Mouse (Mus musculus) T-helper 17 cell (primary cell): Measurements from ENCODE around the gene Ston1.

Experiments
- in situ Hi-C, 2 experiments: fragments of 300-600 bp; cut with MboI, MseI; formaldehyde crosslinking; loops; 1 replicate in 1 of 2; 2 replicates in 1 of 2; pipeline ENCODE4 v1.15.1; 2025; ENCODE audit warnings: high pct_unique_total_duplicates in 2 of 2

Gene Ston1

GRCm38 (mm10) chr17:88587371-88587770 is 10.1 kb upstream of the Ston1 start:
- in situ Hi-C loops = no loop called here

DNA sequence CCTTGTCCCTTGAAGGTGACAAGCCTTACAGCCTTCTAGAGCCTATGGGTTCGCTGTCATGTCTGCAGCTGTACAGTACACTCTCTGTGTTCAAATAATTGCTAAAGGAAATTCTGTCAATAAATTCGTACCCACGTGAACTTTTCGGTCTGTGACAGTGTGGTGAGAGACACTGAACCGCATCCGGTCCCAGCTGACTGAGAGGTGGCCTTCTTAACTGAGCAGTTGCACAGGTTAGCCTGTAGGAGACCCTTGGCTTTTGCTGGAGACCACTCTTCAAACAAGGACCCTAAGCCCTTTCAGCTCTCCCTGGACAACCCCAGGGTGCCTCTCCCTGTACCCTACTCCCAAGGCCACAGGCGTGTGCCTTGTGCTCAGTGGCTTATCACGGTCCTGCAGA is 9.3 kb upstream of the Ston1 start:
- in situ Hi-C loops = no loop called here

DNA sequence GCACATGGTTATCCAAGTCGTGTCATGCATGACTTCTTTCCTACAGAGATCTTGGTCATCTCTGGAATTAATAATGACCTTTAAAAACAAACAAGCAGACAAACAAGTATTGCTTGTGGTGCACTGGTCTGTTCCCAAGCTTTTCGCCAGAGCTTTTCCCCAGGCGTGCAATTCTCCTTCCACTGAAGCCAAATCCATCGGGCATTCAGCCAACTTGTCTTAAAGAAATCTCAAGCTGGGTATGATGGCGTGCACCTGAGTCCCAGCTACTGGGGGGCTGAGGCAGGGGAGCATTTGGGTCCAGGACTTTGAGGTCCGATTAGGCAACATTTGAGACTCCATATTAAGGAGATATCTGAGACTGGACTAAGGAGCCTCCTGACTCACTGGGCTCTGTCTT is 7.2 kb upstream of the Ston1 start:
- in situ Hi-C loops = loop anchor here in 1 of 2 experiments (10.0 kb wide), 1 partner anchor 55 kb away; the partner anchor contains the start of gene Ppp1r21

GRCm38 (mm10) chr17:88595071-88595470 is 2.4 kb upstream of the Ston1 start:
- in situ Hi-C loops = loop anchor here in 1 of 2 experiments (10.0 kb wide), 1 partner anchor 60 kb away; the partner anchor contains the start of gene Ppp1r21

DNA sequence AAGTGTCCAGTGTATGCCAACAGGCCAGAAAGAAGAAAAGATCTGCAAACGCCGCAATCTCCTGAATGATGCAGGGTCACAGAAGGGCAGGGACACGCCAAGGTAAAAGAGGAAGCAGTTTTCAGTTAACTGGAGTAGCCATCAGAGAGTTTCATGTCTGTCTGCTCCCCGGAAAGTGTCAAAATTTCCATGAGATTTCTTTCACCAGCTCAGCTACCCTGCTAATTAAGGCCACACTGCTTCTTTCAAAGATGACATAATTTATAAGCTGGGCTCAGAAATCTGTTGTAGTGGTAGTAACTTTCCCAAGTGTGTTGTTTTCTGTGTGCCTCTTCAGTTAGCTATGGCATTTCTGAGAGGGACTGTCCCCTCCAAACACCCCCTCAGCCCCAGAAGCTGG is 1.4 kb upstream of the Ston1 start:
- in situ Hi-C loops = loop anchor here in 1 of 2 experiments (10.0 kb wide), 1 partner anchor 61 kb away; the partner anchor contains the start of gene Ppp1r21

- in situ Hi-C loops = loop anchor here in 1 of 2 experiments (10.0 kb wide), 1 partner anchor 62 kb away; the partner anchor contains the start of gene Ppp1r21
Observed at GRCm38 (mm10) chr17:88596544-88597221, 801 bp upstream of the Ston1 start.

GRCm38 (mm10) chr17:88598056-88598420 is 554 bp downstream of the Ston1 start:
- in situ Hi-C loops = loop anchor here in 1 of 2 experiments (10.0 kb wide), 1 partner anchor 63 kb away; the partner anchor contains the start of gene Ppp1r21

- in situ Hi-C loops = loop anchor here in 1 of 2 experiments (10.0 kb wide), 1 partner anchor 64 kb away; the partner anchor contains the start of gene Ppp1r21
Observed at GRCm38 (mm10) chr17:88598570-88599368, 1.3 kb downstream of the Ston1 start.

DNA sequence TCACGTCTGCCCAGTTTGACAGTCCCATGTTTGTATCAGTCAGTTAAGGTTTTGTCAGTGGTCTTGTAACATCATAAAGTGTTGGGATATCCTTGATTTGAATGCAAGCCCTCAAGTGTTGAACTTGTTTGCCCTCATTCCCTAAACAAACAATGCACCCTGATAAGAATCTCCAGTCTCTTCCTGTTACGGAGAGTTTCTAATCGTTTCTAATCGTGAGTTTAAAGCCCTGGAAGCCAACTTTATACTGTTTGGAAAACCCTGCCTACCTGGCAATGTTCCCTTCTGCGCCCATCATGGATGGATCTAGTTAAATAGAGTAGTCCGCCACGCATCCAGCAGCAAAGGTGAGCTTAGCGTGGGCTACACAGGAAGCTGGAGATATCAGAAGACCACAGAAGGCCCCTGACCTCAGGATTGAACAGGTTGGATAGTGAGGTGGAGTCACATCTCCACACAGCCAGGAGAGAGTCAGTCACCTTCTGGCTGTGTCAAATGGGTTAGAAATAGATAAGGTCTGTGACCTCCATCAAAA is 3.1 kb downstream of the Ston1 start:
- in situ Hi-C loops = no loop called here

DNA sequence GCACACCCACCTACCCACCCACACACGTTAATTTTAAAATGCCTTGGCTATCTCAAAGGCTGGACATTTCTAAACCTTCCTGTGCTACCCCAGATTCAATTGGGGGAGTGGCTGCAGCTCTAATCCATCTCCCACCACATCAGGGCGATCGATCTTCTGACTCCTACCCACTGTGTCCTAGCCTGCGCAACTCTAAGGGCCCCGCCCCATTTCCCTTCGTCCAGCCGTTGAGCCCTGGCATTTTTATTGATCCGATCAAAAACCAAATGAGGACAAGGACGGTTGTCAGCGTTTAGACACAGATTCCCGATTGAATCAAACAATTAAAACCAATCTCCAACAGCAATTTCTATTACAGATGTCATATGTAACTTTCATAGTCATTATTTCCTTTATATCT is 6.5 kb downstream of the Ston1 start:
- in situ Hi-C loops = no loop called here

- in situ Hi-C loops = no loop called here
Observed at GRCm38 (mm10) chr17:88606056-88606455, 8.6 kb downstream of the Ston1 start.

DNA sequence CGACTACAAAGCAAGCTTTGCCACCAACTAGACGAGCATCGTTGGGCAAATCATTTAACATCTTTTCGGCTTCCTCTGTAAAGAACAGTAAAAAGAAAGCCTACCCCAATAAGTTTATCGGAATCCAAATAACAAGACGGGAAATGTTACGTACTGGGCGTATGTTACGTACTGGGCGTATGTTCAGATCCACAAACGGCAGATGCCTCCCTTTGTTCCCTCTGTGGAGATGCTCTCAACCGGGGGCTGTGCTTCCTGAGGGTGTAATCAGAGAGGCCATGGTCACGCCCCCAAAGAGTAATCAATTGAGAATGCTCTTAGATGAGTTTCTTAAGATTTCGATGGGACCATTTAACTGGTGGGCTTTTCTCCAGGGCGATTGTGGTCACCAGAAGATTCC is 11.9 kb downstream of the Ston1 start:
- in situ Hi-C loops = no loop called here

GRCm38 (mm10) chr17:88611057-88611456 is 13.6 kb downstream of the Ston1 start:
- in situ Hi-C loops = no loop called here

GRCm38 (mm10) chr17:88613172-88613571 is 15.7 kb downstream of the Ston1 start:
- in situ Hi-C loops = no loop called here

- in situ Hi-C loops = no loop called here
Observed at GRCm38 (mm10) chr17:88613721-88614120, 16.2 kb downstream of the Ston1 start.

- in situ Hi-C loops = no loop called here
Observed at GRCm38 (mm10) chr17:88614234-88614633, 16.8 kb downstream of the Ston1 start.

DNA sequence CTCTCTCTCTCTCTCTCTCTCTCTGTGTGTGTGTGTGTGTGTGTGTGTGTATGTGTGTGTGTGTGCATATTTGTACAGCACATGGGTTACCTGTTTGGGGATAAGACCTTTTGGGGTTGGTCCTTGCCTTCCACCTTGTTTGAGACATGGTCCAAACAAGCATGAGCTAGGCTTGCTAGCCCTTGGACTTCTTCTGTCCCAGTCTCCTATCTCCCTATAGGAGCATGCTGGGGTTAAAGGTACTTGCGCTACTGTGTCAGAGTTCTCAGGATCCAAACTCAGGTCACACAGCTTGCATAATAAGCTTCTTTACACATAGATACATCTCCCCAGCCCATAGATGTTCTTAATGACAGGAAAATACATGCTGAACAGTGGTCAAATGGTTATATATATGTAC is 17.2 kb downstream of the Ston1 start:
- in situ Hi-C loops = no loop called here

DNA sequence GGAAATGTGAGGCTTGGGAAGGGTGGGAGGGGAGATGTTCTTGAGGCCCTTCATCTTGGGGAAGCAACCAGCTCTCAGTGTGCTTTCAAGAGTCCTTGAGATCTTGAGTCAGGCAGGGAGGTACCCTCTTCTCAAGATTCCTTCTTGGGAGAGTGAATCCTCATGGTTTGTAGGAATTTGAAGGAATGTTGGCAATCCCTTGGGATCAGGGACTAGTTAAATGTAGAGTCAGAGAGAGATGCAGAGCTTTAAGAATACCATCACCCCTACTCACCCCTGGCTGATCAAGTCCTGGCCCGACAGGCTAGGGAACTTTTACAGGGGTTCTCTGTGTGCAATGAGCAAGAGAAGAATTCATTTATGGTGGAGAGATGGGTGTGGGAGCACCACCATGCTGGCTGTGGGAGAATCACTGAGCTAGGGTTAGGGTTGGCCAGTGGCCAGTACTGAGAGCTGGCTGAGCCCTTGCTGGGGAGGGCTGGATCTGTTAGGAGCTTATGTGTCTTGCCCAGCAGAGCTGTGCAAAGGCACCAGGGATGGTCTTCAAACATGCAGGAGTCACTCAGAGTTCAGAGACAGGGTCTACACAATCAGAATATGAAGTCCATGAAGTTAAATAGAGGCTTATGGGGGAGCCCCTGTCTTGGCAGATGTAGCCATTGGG is 18.1 kb downstream of the Ston1 start:
- in situ Hi-C loops = no loop called here

DNA sequence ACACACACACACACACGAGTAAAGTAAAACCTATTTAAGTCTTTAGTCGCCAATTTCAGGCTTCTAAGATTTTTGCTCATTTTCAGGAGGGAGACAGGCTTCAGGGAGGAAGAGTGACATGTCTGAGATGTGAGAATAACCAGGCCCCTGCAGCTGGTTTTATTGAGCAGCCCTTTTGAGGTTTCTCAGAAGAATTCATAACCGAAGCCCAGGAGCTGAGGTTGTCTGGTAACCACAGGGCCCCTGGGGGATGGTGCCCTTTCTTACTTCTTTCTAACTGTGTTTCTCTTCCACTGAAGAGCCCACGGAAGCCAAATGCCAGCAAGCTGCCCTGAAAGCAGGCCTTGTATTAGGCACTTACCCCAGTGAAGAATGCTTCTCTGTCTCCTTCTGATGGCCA is 23.5 kb downstream of the Ston1 start:
- in situ Hi-C loops = no loop called here

- in situ Hi-C loops = no loop called here
Observed at GRCm38 (mm10) chr17:88621374-88621773, 23.9 kb downstream of the Ston1 start.

DNA sequence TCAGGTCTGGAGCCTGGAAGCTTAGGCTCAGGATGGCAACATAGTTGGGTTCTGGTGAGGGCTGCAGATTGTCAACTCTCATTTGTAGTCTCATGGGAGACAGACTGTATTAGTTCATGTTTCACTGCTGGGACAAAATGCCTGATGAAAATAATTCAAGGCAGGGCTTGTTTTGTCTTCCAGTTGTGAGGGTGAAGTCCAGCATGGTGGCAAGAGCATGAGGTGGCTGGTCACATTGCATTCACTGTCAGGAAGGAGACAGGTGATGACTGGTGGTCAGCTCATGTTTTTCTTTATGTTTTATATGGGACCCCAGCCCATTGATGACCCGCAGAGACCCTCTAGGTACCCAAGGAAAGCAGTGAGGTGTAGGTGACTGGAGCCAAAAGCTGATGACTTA is 25.2 kb downstream of the Ston1 start:
- in situ Hi-C loops = no loop called here

DNA sequence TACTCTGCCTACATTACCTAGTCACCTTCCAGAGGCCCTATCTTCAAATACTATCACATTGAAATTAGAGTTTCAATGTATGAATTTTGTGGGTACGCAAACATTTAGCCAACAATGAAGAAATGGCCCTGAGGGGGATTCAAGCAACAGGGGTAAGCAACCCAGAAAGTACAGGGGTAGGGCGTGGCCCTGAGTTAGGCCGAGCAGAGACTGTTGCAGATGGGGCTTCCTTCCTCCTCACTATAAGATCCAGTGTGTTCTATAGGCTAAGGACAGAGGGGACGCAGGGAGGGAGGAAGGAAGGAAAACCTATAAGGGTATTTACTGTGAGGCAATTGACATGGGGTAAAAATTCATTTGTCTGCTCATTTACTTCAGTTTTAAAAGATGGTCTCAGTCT is 26.9 kb downstream of the Ston1 start:
- in situ Hi-C loops = no loop called here
